Comparison of ENCODE assay signal across 11 mouse cellular contexts in genomic region chr3:96486064-96486827, GRCm38 (mm10). TPM values are rescaled to one million over a fixed set of nuclear protein-coding genes. Genes with fewer than 3 reads are reported as not detected.
DNase-seq lines count a peak whose midpoint lies in the region; ATAC-seq and TF ChIP-seq lines count a peak whose summit lies in the region.
"Not testable (repeated sequence)": the region's sequence is repeated elsewhere in the genome, so short reads cannot be mapped to it uniquely, and the experiment has no call there.
"Had no signal": no experiment of that assay in that cellular context is flagged by ENCODE, and none has a peak within 500 bp of the region (broad histone marks: within the 10 kb centered on the region; RNA-seq: fewer than 3 reads in every experiment).

No protein-coding gene starts in this region.

- DNase-seq in gastrocnemius, adult 2 months; midbrain, embryonic 11.5 days (ENCODE audit: low spot score, missing footprints): not testable (repeated sequence)

- H3K9me3 ChIP-seq in embryonic facial prominence, embryonic 13.5 days; hindbrain, embryonic 12.5 days (replicated peaks); kidney, embryonic 15.5 days (replicated peaks); liver, embryonic 15.5 days (replicated peaks); midbrain, embryonic 11.5 days (ENCODE audit: control insufficient read depth, low read length); neural tube, embryonic 15.5 days (replicated peaks): not testable (repeated sequence)

- H3K4me2 ChIP-seq in embryonic facial prominence, embryonic 13.5 days; hindbrain, embryonic 12.5 days (replicated peaks); kidney, embryonic 15.5 days; midbrain, embryonic 11.5 days; neural tube, embryonic 15.5 days: not testable (repeated sequence)
- H3K4me2 ChIP-seq in liver, embryonic 15.5 days = peak overlapping the region; percentile 38; the same call in 1 of the 2 replicates

- not testable (repeated sequence) for H3K36me3 ChIP-seq in embryonic facial prominence, embryonic 13.5 days; hindbrain, embryonic 12.5 days; kidney, embryonic 15.5 days; liver, embryonic 15.5 days (replicated peaks); midbrain, embryonic 11.5 days (ENCODE audit: control insufficient read depth, insufficient read depth, low read length); neural tube, embryonic 15.5 days

- not testable (repeated sequence) for H3K4me3 ChIP-seq in embryonic facial prominence, embryonic 13.5 days; hindbrain, embryonic 12.5 days; kidney, embryonic 15.5 days (replicated peaks); liver, embryonic 15.5 days (replicated peaks); midbrain, embryonic 11.5 days (ENCODE audit: low read depth, low read length); neural tube, embryonic 15.5 days (replicated peaks)
- peak overlapping the region; percentile 50 for H3K4me3 ChIP-seq in gastrocnemius, adult 2 months

- not testable (repeated sequence) for H3K4me1 ChIP-seq in embryonic facial prominence, embryonic 13.5 days; hindbrain, embryonic 12.5 days; midbrain, embryonic 11.5 days (ENCODE audit: control insufficient read depth, insufficient read depth, low read length)
- H3K4me1 ChIP-seq in kidney, embryonic 15.5 days = peaks cover 17% of the 10 kb centered on the region; the same call in 1 of the 2 replicates
- peaks cover 22% of the 10 kb centered on the region for H3K4me1 ChIP-seq in liver, embryonic 15.5 days (replicated peaks)
- peaks cover 10% of the 10 kb centered on the region; the same call in 1 of the 2 replicates for H3K4me1 ChIP-seq in neural tube, embryonic 15.5 days

- H3K27ac ChIP-seq in embryonic facial prominence, embryonic 13.5 days; gastrocnemius, adult 2 months; hindbrain, embryonic 12.5 days; kidney, embryonic 15.5 days; liver, embryonic 15.5 days (replicated peaks); midbrain, embryonic 11.5 days (ENCODE audit: low read depth, low read length); neural tube, embryonic 15.5 days (replicated peaks): not testable (repeated sequence)

- not testable (repeated sequence) for TF ChIP-seq CTCF in gastrocnemius, adult 2 months (IDR thresholded peaks at IDR 0.05)

- intact Hi-C loops in gastrocnemius, adult 2 months (cut with DNase I) = not testable (repeated sequence)

- 1% methylated on average over 4 of the region's 34 CpGs for WGBS in embryonic facial prominence, embryonic 13.5 days
- 4% methylated on average over 5 of the region's 34 CpGs for WGBS in hindbrain, embryonic 12.5 days
- 0% methylated on average over 4 of the region's 34 CpGs for WGBS in kidney, embryonic 15.5 days
- 2% methylated on average over 4 of the region's 34 CpGs for WGBS in liver, embryonic 15.5 days (ENCODE audit: insufficient replicate concordance)
- WGBS in midbrain, embryonic 11.5 days = 1% methylated on average over 4 of the region's 34 CpGs
- 4% methylated on average over 4 of the region's 34 CpGs for WGBS in neural tube, embryonic 15.5 days

- H3K9ac ChIP-seq in embryonic facial prominence, embryonic 13.5 days; hindbrain, embryonic 12.5 days; kidney, embryonic 15.5 days; liver, embryonic 15.5 days; midbrain, embryonic 11.5 days (ENCODE audit: low read length); neural tube, embryonic 15.5 days (replicated peaks): not testable (repeated sequence)

- H3K27me3 ChIP-seq in embryonic facial prominence, embryonic 13.5 days = peaks cover 16% of the 10 kb centered on the region
- peaks cover 28% of the 10 kb centered on the region for H3K27me3 ChIP-seq in hindbrain, embryonic 12.5 days
- H3K27me3 ChIP-seq in kidney, embryonic 15.5 days = peaks cover 19% of the 10 kb centered on the region; the same call in 1 of the 2 replicates
- H3K27me3 ChIP-seq in liver, embryonic 15.5 days; midbrain, embryonic 11.5 days (ENCODE audit: control insufficient read depth, insufficient read depth, low read length); neural tube, embryonic 15.5 days (replicated peaks): not testable (repeated sequence)

- ATAC-seq in embryonic facial prominence, embryonic 13.5 days (ENCODE audit: insufficient number of reproducible peaks, insufficient read depth, low FRiP score, low TSS enrichment, low read depth) = peak; percentile 45
- ATAC-seq in hindbrain, embryonic 12.5 days (ENCODE audit: low FRiP score) = peak; percentile 0
- ATAC-seq in kidney, embryonic 15.5 days (replicated peaks; ENCODE audit: low FRiP score) = peak; percentile 73
- ATAC-seq in liver, embryonic 15.5 days (ENCODE audit: insufficient read depth) = peak; percentile 62
- peak; percentile 63 for ATAC-seq in midbrain, embryonic 11.5 days (ENCODE audit: low FRiP score)
- ATAC-seq in neural tube, embryonic 15.5 days (ENCODE audit: low FRiP score) = peak; percentile 37

RNA-seq across cellular contexts. Expression of gene BC107364, which starts 34.1 kb away (rescaled TPM):
- polyA plus RNA-seq in embryonic facial prominence, embryonic 13.5 days (2015; fragmentation: Nextera tagmentation; extraction: Ambion mirVana) = 0.20 TPM in 1 of 2 replicates, not detected in the other
- total RNA-seq in gastrocnemius, adult 2 months (2021) = not detected
- polyA plus RNA-seq in hindbrain, embryonic 12.5 days (2016; fragmentation: Nextera tagmentation; extraction: Ambion mirVana) = not detected in 2 replicates
- polyA plus RNA-seq in kidney, embryonic 15.5 days (2015; fragmentation: Nextera tagmentation; extraction: Ambion mirVana) = 0.15 TPM in 1 of 2 replicates, not detected in the other
- polyA plus RNA-seq in liver, embryonic 15.5 days (2015; fragmentation: Nextera tagmentation; extraction: Ambion mirVana) = not detected in 2 replicates
- polyA plus RNA-seq in midbrain, embryonic 11.5 days (2014; fragmentation: Nextera tagmentation; extraction: Ambion mirVana) = not detected in 2 replicates
- polyA plus RNA-seq in neural tube, embryonic 15.5 days (2015; fragmentation: Nextera tagmentation; extraction: Ambion mirVana) = not detected in 2 replicates
- total RNA-seq: gastrocnemius, postnatal 10 days; heart, postnatal 36 days; left cerebral cortex, adult 18-20 months had no signal
- polyA plus RNA-seq: brain, embryonic 14.5 days had no signal

RNA-seq across cellular contexts. Expression of gene Hfe2, which starts 38.7 kb away (rescaled TPM):
- polyA plus RNA-seq in embryonic facial prominence, embryonic 13.5 days (2015; fragmentation: Nextera tagmentation; extraction: Ambion mirVana) = 1.5 and 1.9 TPM in 2 replicates
- total RNA-seq in gastrocnemius, adult 2 months (2021) = 100 to 1,000 TPM; 590 to 675 TPM
- polyA plus RNA-seq in hindbrain, embryonic 12.5 days (2016; fragmentation: Nextera tagmentation; extraction: Ambion mirVana) = 0.70 and 2.5 TPM in 2 replicates
- polyA plus RNA-seq in kidney, embryonic 15.5 days (2015; fragmentation: Nextera tagmentation; extraction: Ambion mirVana) = 1.1 and 1.8 TPM in 2 replicates
- 7.1 and 8.5 TPM in 2 replicates for polyA plus RNA-seq in liver, embryonic 15.5 days (2015; fragmentation: Nextera tagmentation; extraction: Ambion mirVana)
- polyA plus RNA-seq in midbrain, embryonic 11.5 days (2014; fragmentation: Nextera tagmentation; extraction: Ambion mirVana) = 1.3 and 1.7 TPM in 2 replicates
- polyA plus RNA-seq in neural tube, embryonic 15.5 days (2015; fragmentation: Nextera tagmentation; extraction: Ambion mirVana) = 2.4 and 3.0 TPM in 2 replicates

Comparison
In these comparisons a context has a peak if more than half of its experiments do, and no peak if none do; other contexts are left out.
1. ATAC-seq: peak in every context shown above with its lines; median percentile 73 in kidney, embryonic 15.5 days; 63 in midbrain, embryonic 11.5 days; 62 in liver, embryonic 15.5 days; 45 in embryonic facial prominence, embryonic 13.5 days; 37 in neural tube, embryonic 15.5 days; 0 in hindbrain, embryonic 12.5 days.